Mouse (Mus musculus) heart, embryonic 14.5 days (tissue): Measurements from ENCODE around the gene Txnrd1. TPM values are rescaled to one million over a fixed set of nuclear protein-coding genes. Genes with fewer than 3 reads are reported as not detected.

Experiments
- ATAC-seq: fragments of 200-750 bp; cut with Nextera tagmentation; 2 replicates; pipeline ENCODE4 v1.8.0; 2017; ENCODE audit warnings: low read depth, moderate TSS enrichment; ENCODE audit not compliant: insufficient number of reproducible peaks, insufficient read depth, low FRiP score
- H3K27ac ChIP-seq, 2 experiments: fragments of 200-500 bp in 1 of 2; fragments of 300-500 bp in 1 of 2; sonication (generic) in 1 of 2; replicated peaks in 1 of 2; 2 replicates each; pipeline ENCODE4 v1.5.1; 2012 to 2014; ENCODE audit warnings: low read depth in 2 of 2, low read length in 2 of 2, control low read depth in 1 of 2, mild to moderate bottlenecking in 1 of 2, mixed read lengths in 1 of 2; ENCODE audit not compliant: control insufficient read depth in 1 of 2, insufficient read depth in 1 of 2
- H3K27me3 ChIP-seq: fragments of 300-500 bp; sonication (generic); 2 replicates; pipeline ENCODE4 v1.6.1; 2014; ENCODE audit warnings: mild to moderate bottlenecking, low read length, control low read depth; ENCODE audit not compliant: control insufficient read depth, insufficient read depth
- H3K36me3 ChIP-seq: fragments of 300-500 bp; sonication (generic); 2 replicates; pipeline ENCODE4 v1.6.1; 2014; ENCODE audit warnings: mild to moderate bottlenecking, control low read depth, low read length, mixed read lengths; ENCODE audit not compliant: control insufficient read depth, insufficient read depth
- H3K4me1 ChIP-seq, 2 experiments: fragments of 200-500 bp in 1 of 2; fragments of 300-500 bp in 1 of 2; sonication (generic) in 1 of 2; 2 replicates each; pipeline ENCODE4 v1.6.1; 2012 to 2014; ENCODE audit warnings: low read length in 2 of 2, control low read depth in 1 of 2, mixed read lengths in 1 of 2; ENCODE audit not compliant: control insufficient read depth in 2 of 2, insufficient read depth in 2 of 2
- H3K4me2 ChIP-seq: fragments of 300-500 bp; sonication (generic); 2 replicates; pipeline ENCODE4 v1.6.1; 2014; ENCODE audit warnings: mild to moderate bottlenecking, low read length
- H3K4me3 ChIP-seq, 2 experiments: fragments of 200-500 bp in 1 of 2; fragments of 300-500 bp in 1 of 2; sonication (generic) in 1 of 2; 2 replicates each; pipeline ENCODE4 v1.5.1; 2012 to 2014; ENCODE audit warnings: low read length in 2 of 2, mild to moderate bottlenecking in 2 of 2, control low read depth in 1 of 2, low read depth in 1 of 2, moderate library complexity in 1 of 2; ENCODE audit not compliant: control insufficient read depth in 1 of 2, insufficient read depth in 1 of 2
- H3K9ac ChIP-seq: fragments of 300-500 bp; sonication (generic); 2 replicates; pipeline ENCODE4 v1.6.1; 2014; ENCODE audit warnings: mild to moderate bottlenecking, low read length
- H3K9me3 ChIP-seq: fragments of 300-500 bp; sonication (generic); 2 replicates; pipeline ENCODE4 v1.6.1; 2016; ENCODE audit warnings: low read length, control low read depth; ENCODE audit not compliant: control insufficient read depth
- WGBS: fragments of 180-500 bp; shearing (Covaris S2); extraction: QIAGEN DNeasy Blood & Tissue Kit; methylation state at CpG from one replicate; pipeline ENCODE4 v1.1.7; 2014; 5-methylcytosine and 5-hydroxymethylcytosine counted together
- polyA plus RNA-seq: library from polyadenylated mRNA; unstranded; fragments of >200 nt; fragmentation: Nextera tagmentation; extraction: Ambion mirVana; gene quantifications from 2 replicates; pipeline ENCODE4 v1.2.1, GENCODE M21; 2014

Txnrd1 gene
- polyA plus RNA-seq, 1 experiment from 2014 or later, result 74.3 TPM

- H3K4me2 ChIP-seq, result peak overlapping the region; percentile 86
- peak overlapping the region; percentile 87 for H3K9ac ChIP-seq
- H3K4me3 ChIP-seq, result peak overlapping the region; percentile 76 to 79; a peak in 3 of 4 replicates
- WGBS, result 56% methylated on average over 10 of the region's 10 CpGs
- no peaks in the 10 kb centered on the region for H3K9me3 ChIP-seq
- peaks cover 10 to 12% of the 10 kb centered on the region in 2 experiments for H3K4me1 ChIP-seq
- H3K36me3 ChIP-seq, result no peaks in the 10 kb centered on the region
- ATAC-seq, result no peak
- peak overlapping the region; percentile 93 to 96 for H3K27ac ChIP-seq
- no peaks in the 10 kb centered on the region for H3K27me3 ChIP-seq
These were observed 24.4 kb downstream of the Txnrd1 start for GRCm38 (mm10) chr10:82858032-82858680.

GRCm38 (mm10) chr10:82858691-82859532 lies 25.2 kb downstream of the Txnrd1 start:
- Histone ChIP-seq H3K4me1 (peaks cover 12 to 20% of the 10 kb centered on the region in 2 experiments), H3K4me3 (peak overlapping the region; percentile 76 to 79), H3K27me3 (no peaks in the 10 kb centered on the region), H3K9ac (peak overlapping the region; percentile 87), H3K36me3 (peaks cover 6% of the 10 kb centered on the region), H3K9me3 (no peaks in the 10 kb centered on the region), H3K4me2 (peak overlapping the region; percentile 86), H3K27ac (peak overlapping the region; percentile 93 to 96)
- ATAC-seq, result peak; percentile 90
- WGBS, result under 1% methylated on average over 49 of the region's 49 CpGs

GRCm38 (mm10) chr10:82859533-82859915 lies 25.8 kb downstream of the Txnrd1 start:
- peaks cover 12% of the 10 kb centered on the region for H3K36me3 ChIP-seq
- WGBS, result under 1% methylated on average over 8 of the region's 8 CpGs
- ATAC-seq, result 0 out of 2 replicates have a peak, but pooled peaks have one; percentile 52
- peak overlapping the region; percentile 86 for H3K4me2 ChIP-seq
- peak overlapping the region; percentile 87 for H3K9ac ChIP-seq
- no peaks in the 10 kb centered on the region for H3K27me3 ChIP-seq
- peak overlapping the region; percentile 93 to 96 for H3K27ac ChIP-seq
- peak overlapping the region; percentile 76 to 79 for H3K4me3 ChIP-seq
- peaks cover 12 to 24% of the 10 kb centered on the region in 2 experiments for H3K4me1 ChIP-seq
- H3K9me3 ChIP-seq, result no peaks in the 10 kb centered on the region

GRCm38 (mm10) chr10:82860181-82860928 lies 26.6 kb downstream of the Txnrd1 start:
- Histone ChIP-seq H3K27me3 (no peaks in the 10 kb centered on the region), H3K36me3 (peaks cover 19% of the 10 kb centered on the region)
- under 1% methylated on average over 48 of the region's 50 CpGs for WGBS

GRCm38 (mm10) chr10:82860929-82861315 lies 27.2 kb downstream of the Txnrd1 start:
- Histone ChIP-seq H3K27ac (peak overlapping the region; percentile 86 to 96), H3K27me3 (no peaks in the 10 kb centered on the region), H3K4me3 (peak overlapping the region; percentile 64 to 79), H3K4me2 (peak overlapping the region; percentile 86), H3K4me1 (peaks cover 12 to 29% of the 10 kb centered on the region in 2 experiments), H3K9me3 (no peaks in the 10 kb centered on the region), H3K9ac (peak overlapping the region; percentile 87), H3K36me3 (peaks cover 19% of the 10 kb centered on the region)
- 9% methylated on average over 8 of the region's 8 CpGs for WGBS
- ATAC-seq, result no peak

More at GRCm38 (mm10) chr10:82860181-82860928, 26.6 kb downstream of the Txnrd1 start:
- H3K4me2 ChIP-seq, result peak overlapping the region; percentile 86
- ATAC-seq, result peak; percentile 41
- H3K27ac ChIP-seq, result peak overlapping the region; percentile 86 to 96
- H3K9ac ChIP-seq, result peak overlapping the region; percentile 87
- no peaks in the 10 kb centered on the region for H3K9me3 ChIP-seq
- H3K4me1 ChIP-seq, result peaks cover 12 to 24% of the 10 kb centered on the region in 2 experiments
- peak overlapping the region; percentile 64 to 79 for H3K4me3 ChIP-seq

GRCm38 (mm10) chr10:82863106-82863680 lies 29.4 kb downstream of the Txnrd1 start:
- Histone ChIP-seq H3K9me3 (no peaks in the 10 kb centered on the region), H3K4me3 (no peak overlapping the region), H3K9ac (no peak overlapping the region), H3K27me3 (no peaks in the 10 kb centered on the region), H3K27ac (0 out of 4 replicates have a peak overlapping the region, but pooled peaks of 1 of the 2 experiments have one; percentile 21), H3K4me2 (no peak overlapping the region), H3K36me3 (peaks cover 35% of the 10 kb centered on the region), H3K4me1 (peaks cover 10 to 34% of the 10 kb centered on the region in 2 experiments)
- WGBS, result 62% methylated on average over 5 of the region's 5 CpGs
- ATAC-seq, result no peak

- Histone ChIP-seq H3K9me3 (no peaks in the 10 kb centered on the region), H3K27ac (no peak overlapping the region), H3K9ac (no peak overlapping the region), H3K4me1 (peaks cover 7 to 34% of the 10 kb centered on the region in 2 experiments), H3K4me3 (no peak overlapping the region), H3K4me2 (no peak overlapping the region), H3K36me3 (peaks cover 41% of the 10 kb centered on the region), H3K27me3 (no peaks in the 10 kb centered on the region)
- WGBS, result 75% methylated on average over 7 of the region's 7 CpGs
- no peak for ATAC-seq
These were observed 30.1 kb downstream of the Txnrd1 start for GRCm38 (mm10) chr10:82863827-82864226.
